Mouse (Mus musculus) cerebellum, adult 8-10 months (tissue): ENCODE data around the gene Ttc28.

ENCODE experiments used
- DNase-seq: peaks from one replicate; pipeline ENCODE4 v3.0.0; 2022

The Ttc28 gene

GRCm38 (mm10) chr5:111054848-111055428, 175.3 kb downstream of the Ttc28 start:
- no peak for DNase-seq

DNA sequence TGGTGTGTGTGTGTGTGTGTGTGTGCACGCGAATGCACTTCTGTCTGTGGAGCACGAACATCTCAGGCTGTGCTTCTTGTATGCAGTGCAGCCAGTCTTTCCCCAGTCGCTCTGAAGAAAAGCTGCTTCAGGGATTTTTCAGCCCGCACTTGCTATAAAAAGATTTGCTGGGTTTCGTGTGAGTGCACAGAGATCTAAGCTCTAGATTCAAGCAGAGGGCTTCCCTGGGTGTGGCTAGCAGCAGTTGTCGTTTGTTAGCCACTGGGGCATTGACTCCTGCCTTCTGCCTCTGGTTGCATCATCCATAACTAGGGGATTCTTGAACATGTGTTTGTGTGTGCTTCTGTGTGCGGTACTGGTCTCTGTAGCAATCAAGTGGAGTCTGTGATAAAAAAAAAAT, 175.9 kb downstream of the Ttc28 start:
- no peak for DNase-seq

- DNase-seq: no peak
These were observed 177.5 kb downstream of the Ttc28 start for GRCm38 (mm10) chr5:111057084-111057483.

GRCm38 (mm10) chr5:111058401-111059139, 179.0 kb downstream of the Ttc28 start:
- DNase-seq: peak; percentile 36

DNA sequence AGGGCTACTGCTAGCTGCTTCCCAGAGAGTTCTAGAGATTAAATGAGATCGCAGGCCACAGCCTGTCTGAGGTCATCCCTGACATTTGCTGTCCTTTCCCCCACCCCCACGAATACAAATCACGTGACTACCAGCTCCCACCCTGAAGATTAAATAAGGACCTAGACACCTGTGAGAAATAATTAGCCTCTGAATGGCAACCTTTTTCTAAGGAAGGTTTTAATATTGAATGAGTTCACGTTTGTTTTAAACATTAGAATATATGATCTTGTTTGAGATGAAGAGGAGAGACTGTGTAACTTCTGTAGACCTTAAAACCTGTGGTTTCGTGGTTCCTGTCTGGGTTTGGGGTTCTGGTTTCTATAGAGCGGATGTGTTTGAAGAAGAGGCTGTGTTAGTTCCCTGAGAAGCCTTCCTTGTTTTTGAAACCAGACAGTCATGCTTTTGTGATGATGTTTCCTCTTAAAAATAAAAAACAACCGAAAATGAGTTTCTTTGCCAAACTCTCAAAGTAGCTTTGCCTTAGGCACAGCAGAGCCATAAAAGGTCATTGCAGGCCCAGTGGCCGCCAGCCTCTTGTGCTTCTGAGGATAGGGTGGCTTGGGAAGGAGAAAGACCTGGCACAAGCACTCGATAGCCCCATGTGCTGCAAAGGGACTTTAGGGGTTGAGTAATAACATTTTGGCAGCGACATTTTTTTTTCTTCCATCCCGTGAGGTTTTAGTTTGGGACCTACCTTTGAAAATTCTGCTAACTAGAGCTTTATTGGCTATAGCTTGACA, 179.7 kb downstream of the Ttc28 start:
- no peak for DNase-seq

GRCm38 (mm10) chr5:111060246-111060745, 180.7 kb downstream of the Ttc28 start:
- no peak for DNase-seq

- DNase-seq: no peak
These were observed 183.6 kb downstream of the Ttc28 start for GRCm38 (mm10) chr5:111063155-111063554.

DNA sequence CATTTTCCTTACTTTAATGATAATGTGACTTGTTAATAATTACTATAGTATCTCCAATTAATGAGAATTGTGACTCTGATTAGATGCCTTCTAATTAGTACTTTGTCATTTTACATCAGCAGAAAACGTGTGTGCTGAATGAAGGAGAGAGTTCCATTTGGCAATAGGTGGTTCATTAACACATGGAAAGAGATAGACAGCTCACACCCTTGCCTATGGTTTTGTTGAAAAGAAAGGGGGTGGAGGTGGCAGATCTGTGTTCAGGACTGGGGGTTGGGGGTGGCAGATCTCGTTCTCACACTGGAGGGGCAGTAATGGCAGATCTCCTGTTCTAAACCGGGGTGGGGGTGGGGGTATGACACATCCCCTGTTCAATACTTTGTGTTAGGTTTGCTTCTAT, 184.4 kb downstream of the Ttc28 start:
- DNase-seq: no peak

GRCm38 (mm10) chr5:111065770-111066169, 186.2 kb downstream of the Ttc28 start:
- DNase-seq: no peak

- no peak for DNase-seq
These were observed 189.9 kb downstream of the Ttc28 start for GRCm38 (mm10) chr5:111069503-111069902.

DNA sequence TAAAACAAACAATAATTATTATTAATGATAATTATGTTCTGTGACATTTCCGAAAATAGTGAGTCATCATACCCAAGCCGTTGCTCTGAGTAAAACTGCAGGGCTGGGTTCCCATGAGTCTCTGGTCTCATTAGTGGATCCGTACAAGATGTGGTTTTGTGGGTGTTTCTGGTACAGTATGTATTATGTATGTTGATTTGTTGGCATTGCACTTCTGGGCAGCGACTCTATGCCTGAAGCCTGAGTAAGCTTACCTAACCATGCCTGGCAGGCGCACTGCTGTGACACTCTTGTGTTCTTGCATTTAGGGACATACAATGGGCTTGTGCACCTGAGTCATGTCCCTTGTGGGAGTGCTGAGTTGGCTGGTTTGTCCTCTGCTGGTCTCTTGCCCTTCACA, 190.3 kb downstream of the Ttc28 start:
- DNase-seq: no peak

GRCm38 (mm10) chr5:111070361-111070760, 190.8 kb downstream of the Ttc28 start:
- no peak for DNase-seq

- no peak for DNase-seq
These were observed 193.7 kb downstream of the Ttc28 start for GRCm38 (mm10) chr5:111073316-111073736.

DNA sequence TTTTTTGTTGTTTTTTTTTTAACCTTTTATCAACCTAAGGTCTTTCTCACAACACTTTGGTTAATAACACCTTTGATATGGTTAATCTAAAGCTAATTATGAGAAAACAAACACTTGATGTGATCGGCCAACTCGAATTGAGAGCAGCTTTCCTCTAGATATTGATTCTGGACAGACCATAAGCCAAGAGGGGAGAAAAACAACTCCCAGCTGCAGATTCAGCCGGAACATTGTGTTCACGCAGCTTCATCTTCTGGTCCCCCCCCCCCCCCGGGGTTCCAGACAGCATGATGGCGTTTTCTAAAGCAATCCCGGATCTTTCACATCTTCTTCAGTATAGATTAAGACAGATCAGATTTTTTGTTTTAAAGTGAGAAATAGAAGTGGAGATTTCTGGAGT, 194.4 kb downstream of the Ttc28 start:
- DNase-seq: no peak

GRCm38 (mm10) chr5:111075841-111076240, 196.2 kb downstream of the Ttc28 start:
- no peak for DNase-seq

- no peak for DNase-seq
These were observed 197.7 kb downstream of the Ttc28 start for GRCm38 (mm10) chr5:111077261-111077660.

GRCm38 (mm10) chr5:111080601-111081000, 201.0 kb downstream of the Ttc28 start:
- DNase-seq: no peak

GRCm38 (mm10) chr5:111085849-111086248, 206.2 kb downstream of the Ttc28 start:
- DNase-seq: no peak

DNA sequence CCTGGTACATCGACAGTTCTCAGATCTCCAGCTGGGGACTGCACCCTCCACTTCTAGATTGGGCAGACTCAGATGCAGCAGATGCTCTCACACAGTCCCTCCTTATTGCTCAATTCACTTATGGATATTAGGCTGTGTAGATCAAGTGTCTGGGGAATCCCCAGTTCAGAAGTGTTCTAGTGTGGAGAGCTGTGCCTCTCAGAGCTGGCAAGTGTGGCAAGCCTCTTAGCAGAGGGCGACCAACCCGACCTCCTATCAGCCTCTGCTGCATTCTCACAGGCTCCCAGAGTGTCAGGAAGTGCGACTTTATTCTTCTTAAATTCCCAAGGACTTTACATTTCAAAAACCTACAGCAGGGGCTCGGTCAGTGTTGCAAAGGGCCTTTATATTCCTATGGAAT, 217.1 kb downstream of the Ttc28 start:
- no peak for DNase-seq

- DNase-seq: no peak
These were observed 217.9 kb downstream of the Ttc28 start for GRCm38 (mm10) chr5:111097233-111098160.

- DNase-seq: no peak
These were observed 219.1 kb downstream of the Ttc28 start for GRCm38 (mm10) chr5:111098516-111099274.

GRCm38 (mm10) chr5:111100585-111100984, 221.0 kb downstream of the Ttc28 start:
- DNase-seq: no peak
